ENCODE assay signal across 16 mouse cellular contexts in the genomic region with DNA sequence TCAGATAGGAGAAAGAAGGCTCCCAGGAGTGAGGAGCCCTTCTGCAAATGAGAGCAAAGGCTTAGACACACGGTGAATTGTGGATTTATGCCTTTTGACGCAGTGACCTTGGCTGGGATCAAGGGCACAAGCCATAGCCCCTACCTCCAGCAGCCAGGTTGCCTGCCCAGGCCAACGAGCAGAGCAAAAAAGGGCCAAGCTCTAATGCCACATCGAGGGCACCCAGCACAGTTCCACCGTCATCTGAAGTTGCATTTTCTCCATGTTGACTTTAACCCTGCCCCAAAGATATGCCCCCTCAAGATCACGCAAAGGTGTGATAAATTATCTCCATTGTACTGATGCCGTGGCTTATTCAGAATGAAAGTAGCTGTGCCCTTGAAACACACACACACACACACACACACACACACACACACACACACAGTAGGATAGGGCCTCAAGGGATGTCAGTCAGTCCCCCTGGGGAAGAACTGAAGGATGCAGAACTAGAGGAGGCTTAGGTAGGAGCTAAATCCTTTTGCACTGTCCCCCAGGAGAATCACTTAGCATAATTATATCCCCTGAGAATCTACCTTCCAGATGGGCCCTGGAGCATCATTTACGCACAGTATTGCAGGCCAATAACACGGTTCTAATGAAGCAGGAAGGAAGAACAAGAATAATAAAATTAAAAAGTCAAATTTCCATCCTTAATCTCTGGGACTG. TPM values are rescaled to one million over a fixed set of nuclear protein-coding genes. Genes with fewer than 3 reads are reported as not detected.
"Had no signal": no experiment of that assay in that cellular context is flagged by ENCODE, and none has a peak within 500 bp of the region (broad histone marks: within the 10 kb centered on the region; RNA-seq: fewer than 3 reads in every experiment).

No protein-coding gene starts in this region.

- H3K4me2 ChIP-seq: limb, embryonic 12.5 days; liver, embryonic 13.5 days; lung, embryonic 15.5 days; neural tube, embryonic 12.5 days had no signal

- H3K9me3 ChIP-seq: limb, embryonic 12.5 days; liver, embryonic 13.5 days; lung, embryonic 15.5 days; megakaryocyte, embryonic 14.5 days; neural tube, embryonic 12.5 days had no signal

- H3K27ac ChIP-seq: limb, embryonic 12.5 days; liver, embryonic 13.5 days; lung, embryonic 15.5 days; macrophage; neural tube, embryonic 12.5 days; stomach, postnatal 0 days had no signal

- H3K27me3 ChIP-seq: limb, embryonic 12.5 days; liver, embryonic 13.5 days; lung, embryonic 15.5 days; megakaryocyte, embryonic 14.5 days; neural tube, embryonic 12.5 days had no signal

- H3K4me3 ChIP-seq: limb, embryonic 12.5 days; liver, embryonic 13.5 days; lung, embryonic 15.5 days; megakaryocyte, embryonic 14.5 days; neural tube, embryonic 12.5 days had no signal

- DNase-seq: kidney, postnatal 25 days; layer of hippocampus, adult 9-11 months; liver; liver, embryonic 13.5 days; liver, postnatal 0 days; lung, postnatal 14 days; thymus, postnatal 4 days had no signal

- H3K9ac ChIP-seq: limb, embryonic 12.5 days; liver, embryonic 13.5 days; liver, postnatal 0 days; lung, embryonic 15.5 days; neural tube, embryonic 12.5 days had no signal

- H3K36me3 ChIP-seq: limb, embryonic 12.5 days; liver, embryonic 13.5 days; lung, embryonic 15.5 days; neural tube, embryonic 12.5 days had no signal

- ATAC-seq: liver, postnatal 0 days had no signal

- H3K4me1 ChIP-seq: limb, embryonic 12.5 days; liver, embryonic 13.5 days; lung, embryonic 15.5 days; megakaryocyte, embryonic 14.5 days had no signal

RNA-seq across cellular contexts. Expression of a gene that starts 11.2 kb away (rescaled TPM):
- total RNA-seq: monocyte, adult 5-6 weeks; neutrophil, adult 5-6 weeks had no signal
- polyA plus RNA-seq: kidney, embryonic 16.5 days; limb, embryonic 12.5 days; liver, embryonic 13.5 days; liver, postnatal 0 days; lung, embryonic 15.5 days; macrophage; stomach, postnatal 0 days had no signal
